In the genomic region with DNA sequence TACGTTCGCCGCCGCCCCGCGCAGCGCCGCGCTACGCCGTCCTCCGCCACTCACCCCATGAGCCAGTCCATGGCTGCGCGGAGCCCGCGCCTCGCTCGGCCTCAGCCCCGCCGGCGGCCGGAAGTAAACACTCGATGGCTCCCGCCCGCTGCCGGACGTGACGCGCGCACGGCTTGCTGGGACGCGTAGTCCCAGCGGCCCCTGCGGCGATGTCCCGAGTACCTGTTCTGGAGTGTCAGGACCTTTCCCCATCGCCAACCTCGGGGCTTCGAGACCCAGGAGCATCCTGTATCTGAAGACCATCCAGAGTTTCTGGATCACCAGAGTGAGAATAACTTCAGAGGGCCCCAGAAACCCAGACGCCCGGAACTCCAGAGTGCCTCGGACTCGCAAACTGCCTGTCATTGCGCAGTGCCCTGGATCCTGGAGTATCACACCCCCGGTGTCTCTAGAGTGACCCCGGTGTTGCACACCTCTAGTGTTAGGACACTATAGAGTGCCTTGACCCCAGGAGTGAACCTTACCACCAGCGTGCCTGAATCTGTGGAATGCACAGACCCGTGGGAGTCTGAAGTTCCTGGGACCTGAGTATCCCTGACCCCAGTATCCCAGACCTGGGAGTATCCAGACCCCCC, we compare ENCODE assay signal across 8 mouse cellular contexts. TPM values are rescaled to one million over a fixed set of nuclear protein-coding genes. Genes with fewer than 3 reads are reported as not detected.
DNase-seq lines count a peak whose midpoint lies in the region; ATAC-seq lines count a peak whose summit lies in the region.

A gene (minus strand): TSS at position 135 of the 635 bp plus-strand sequence.

- no peaks in the 10 kb centered on the region; the same call in 1 of the 2 replicates for H3K36me3 ChIP-seq in hindbrain, embryonic 14.5 days (replicated peaks; ENCODE audit: control insufficient read depth, insufficient read depth)

- under 1% methylated on average over 49 of the region's 49 CpGs for WGBS in hindbrain, embryonic 14.5 days

- ATAC-seq in hindbrain, embryonic 14.5 days (ENCODE audit: low FRiP score), result peak; percentile 96

- no peaks in the 10 kb centered on the region for H3K9me3 ChIP-seq in hindbrain, embryonic 14.5 days (ENCODE audit: control insufficient read depth, low read length)

- peak within 1 kb of the TSS; percentile 94 for H3K4me2 ChIP-seq in hindbrain, embryonic 14.5 days (replicated peaks)

- peak; percentile 80 for DNase-seq in R1 (ENCODE audit: low read depth, low spot score)
- peak; percentile 92 to 95 for DNase-seq in cerebellum, postnatal 36 days
- DNase-seq in frontal cortex, postnatal 36 days (ENCODE audit: low spot score in 2 of 2), result peak; percentile 90 to 94
- peak; percentile 89 for DNase-seq in hindbrain, embryonic 14.5 days (ENCODE audit: low spot score)
- DNase-seq in layer of hippocampus, postnatal 25 days (ENCODE audit: extremely low spot score in 1 of 2, low spot score in 1 of 2), result peak; percentile 82 to 93
- DNase-seq in lung, postnatal 14 days, result peak; percentile 93
- DNase-seq in ovary, postnatal 36 days (ENCODE audit: low spot score), result peak; percentile 89
- peak; percentile 90 for DNase-seq in thymus, postnatal 14 days

- H3K4me1 ChIP-seq in hindbrain, embryonic 14.5 days (replicated peaks; ENCODE audit: control insufficient read depth, insufficient read depth, low read length), result peaks cover 18% of the 10 kb centered on the region

- peak within 1 kb of the TSS; percentile 66 for H3K27ac ChIP-seq in hindbrain, embryonic 14.5 days

- peak within 1 kb of the TSS; percentile 83 for H3K9ac ChIP-seq in hindbrain, embryonic 14.5 days

- H3K27me3 ChIP-seq in hindbrain, embryonic 14.5 days (ENCODE audit: control insufficient read depth, insufficient read depth, low read length), result no peaks in the 10 kb centered on the region

- H3K4me3 ChIP-seq in hindbrain, embryonic 14.5 days (replicated peaks; ENCODE audit: low read length), result peak within 1 kb of the TSS; percentile 86

RNA-seq across cellular contexts. Expression of the gene that starts here (rescaled TPM):
- 46.4 and 50.2 TPM in 2 replicates for polyA plus RNA-seq in hindbrain, embryonic 14.5 days (2014; fragmentation: Nextera tagmentation; extraction: Ambion mirVana)
- 10 to 100 TPM; 27.0 to 29.1 TPM for total RNA-seq in layer of hippocampus, postnatal 25 days (2021)

Comparison
In these comparisons a context has a peak if more than half of its experiments do, and no peak if none do; other contexts are left out.
1. Peak in every context shown above with its lines: DNase-seq, ATAC-seq, H3K4me3 ChIP-seq and H3K27ac ChIP-seq.